In genomic region chr19:42986315-42986701, GRCm38 (mm10) we compare ENCODE assay signal across 20 mouse cellular contexts.
A peak's percentile ranks its signal among the peaks of the same experiment; 100 is the strongest.
DNase-seq lines count a peak whose midpoint lies in the region; ATAC-seq and TF ChIP-seq lines count a peak whose summit lies in the region.
"Had no signal": no experiment of that assay in that cellular context is flagged by ENCODE, and none has a peak within 500 bp of the region (broad histone marks: within the 10 kb centered on the region; RNA-seq: fewer than 3 reads in every experiment).

No protein-coding gene starts in this region.

- TF ChIP-seq CTCF in intestine, postnatal 0 days (IDR thresholded peaks at IDR 0.05; ENCODE audit: low read depth), result no peak

- no peak overlapping the region for H3K4me2 ChIP-seq in intestine, embryonic 16.5 days (ENCODE audit: low read depth, low read length)
- H3K4me2 ChIP-seq in intestine, postnatal 0 days (replicated peaks; ENCODE audit: low read depth), result no peak overlapping the region
- no peak overlapping the region for H3K4me2 ChIP-seq in stomach, embryonic 15.5 days
- H3K4me2 ChIP-seq: forebrain, embryonic 12.5 days; heart, embryonic 11.5 days; hindbrain, embryonic 13.5 days; limb, embryonic 13.5 days; neural tube, embryonic 15.5 days had no signal

- H3K27me3 ChIP-seq in intestine, embryonic 16.5 days (replicated peaks; ENCODE audit: control insufficient read depth, insufficient read depth, low read length), result no peaks in the 10 kb centered on the region
- no peaks in the 10 kb centered on the region for H3K27me3 ChIP-seq in intestine, postnatal 0 days (replicated peaks; ENCODE audit: control insufficient read depth, insufficient read depth, low read length)
- no peaks in the 10 kb centered on the region for H3K27me3 ChIP-seq in megakaryocyte, embryonic 14.5 days (replicated peaks)
- no peaks in the 10 kb centered on the region for H3K27me3 ChIP-seq in stomach, embryonic 15.5 days (replicated peaks)
- H3K27me3 ChIP-seq: forebrain, embryonic 12.5 days; hindbrain, embryonic 13.5 days; limb, embryonic 13.5 days; neural tube, embryonic 15.5 days had no signal

- peak; percentile 50; the same call in 1 of the 2 replicates for ATAC-seq in intestine, embryonic 16.5 days
- no peak for ATAC-seq in intestine, postnatal 0 days
- ATAC-seq in megakaryocyte, adult 5-6 weeks (ENCODE audit: poor library complexity, severe bottlenecking), result no peak
- ATAC-seq in stomach, embryonic 15.5 days (ENCODE audit: insufficient read depth, low FRiP score, low read depth), result no peak; the same call in 1 of the 2 replicates
- ATAC-seq: CD4-positive, CD25-positive, alpha-beta regulatory T cell, adult 4 months had no signal

- 33% methylated on average over 1 of the region's 1 CpGs for WGBS in intestine, embryonic 16.5 days
- 45% methylated on average over 1 of the region's 1 CpGs for WGBS in intestine, postnatal 0 days
- 41% methylated on average over 1 of the region's 1 CpGs for WGBS in stomach, embryonic 15.5 days

- no peaks in the 10 kb centered on the region for H3K36me3 ChIP-seq in intestine, embryonic 16.5 days (ENCODE audit: control insufficient read depth, insufficient read depth, low read length)
- H3K36me3 ChIP-seq in intestine, postnatal 0 days (ENCODE audit: control insufficient read depth, insufficient read depth), result no peaks in the 10 kb centered on the region
- H3K36me3 ChIP-seq in megakaryocyte, embryonic 14.5 days (replicated peaks; ENCODE audit: low read length), result no peaks in the 10 kb centered on the region
- H3K36me3 ChIP-seq in stomach, embryonic 15.5 days, result no peaks in the 10 kb centered on the region
- H3K36me3 ChIP-seq: forebrain, embryonic 12.5 days; G1E; hindbrain, embryonic 13.5 days; limb, embryonic 13.5 days; neural tube, embryonic 15.5 days had no signal

- H3K4me1 ChIP-seq in intestine, embryonic 16.5 days (ENCODE audit: control insufficient read depth, insufficient read depth, low read length), result 0 out of 2 replicates have a peak, but pooled peaks cover 4% of the 10 kb centered on the region
- no peaks in the 10 kb centered on the region for H3K4me1 ChIP-seq in intestine, postnatal 0 days (replicated peaks; ENCODE audit: control insufficient read depth, insufficient read depth, low read length)
- H3K4me1 ChIP-seq in megakaryocyte, embryonic 14.5 days, result peaks cover 45% of the 10 kb centered on the region
- H3K4me1 ChIP-seq in stomach, embryonic 15.5 days, result 0 out of 2 replicates have a peak, but pooled peaks cover 3% of the 10 kb centered on the region
- H3K4me1 ChIP-seq: forebrain, embryonic 12.5 days; hindbrain, embryonic 13.5 days; neural tube, embryonic 15.5 days had no signal

- peak; percentile 22 for DNase-seq in embryo, embryonic 10 days (ENCODE audit: low spot score)
- DNase-seq in embryo, embryonic 11 days, result no peak
- no peak for DNase-seq in cerebellum, postnatal 10 days
- DNase-seq: cerebellum, postnatal 25 days; gastrocnemius, postnatal 25 days; kidney, adult 9 months had no signal

- peak overlapping the region; percentile 69 for H3K27ac ChIP-seq in intestine, embryonic 16.5 days (ENCODE audit: low read length)
- H3K27ac ChIP-seq in intestine, postnatal 0 days (ENCODE audit: low read depth, low read length), result no peak overlapping the region
- peak overlapping the region; percentile 74 for H3K27ac ChIP-seq in stomach, embryonic 15.5 days
- H3K27ac ChIP-seq: forebrain, embryonic 12.5 days; hindbrain, embryonic 13.5 days; limb, embryonic 13.5 days; macrophage; neural tube, embryonic 15.5 days had no signal

- no peak overlapping the region for H3K9ac ChIP-seq in intestine, embryonic 16.5 days (ENCODE audit: low read depth, low read length)
- H3K9ac ChIP-seq in intestine, postnatal 0 days (ENCODE audit: low read depth, low read length), result no peak overlapping the region
- H3K9ac ChIP-seq in stomach, embryonic 15.5 days, result no peak overlapping the region
- H3K9ac ChIP-seq: forebrain, embryonic 12.5 days; hindbrain, embryonic 13.5 days; limb, embryonic 13.5 days; neural tube, embryonic 15.5 days had no signal

- no peaks in the 10 kb centered on the region for H3K9me3 ChIP-seq in intestine, embryonic 16.5 days (ENCODE audit: control insufficient read depth, low read length)
- H3K9me3 ChIP-seq in intestine, postnatal 0 days (ENCODE audit: control insufficient read depth), result no peaks in the 10 kb centered on the region
- no peaks in the 10 kb centered on the region for H3K9me3 ChIP-seq in megakaryocyte, embryonic 14.5 days
- no peaks in the 10 kb centered on the region for H3K9me3 ChIP-seq in stomach, embryonic 15.5 days
- H3K9me3 ChIP-seq: forebrain, embryonic 12.5 days; G1E; hindbrain, embryonic 13.5 days; limb, embryonic 13.5 days; neural tube, embryonic 15.5 days had no signal

- no peak overlapping the region for H3K4me3 ChIP-seq in intestine, embryonic 16.5 days (ENCODE audit: low read length)
- no peak overlapping the region for H3K4me3 ChIP-seq in intestine, postnatal 0 days (ENCODE audit: low read depth, low read length)
- peak overlapping the region; percentile 69 for H3K4me3 ChIP-seq in megakaryocyte, embryonic 14.5 days (replicated peaks)
- no peak overlapping the region for H3K4me3 ChIP-seq in stomach, embryonic 15.5 days (replicated peaks)
- H3K4me3 ChIP-seq: forebrain, embryonic 12.5 days; hindbrain, embryonic 13.5 days; limb, embryonic 13.5 days; myocyte; neural tube, embryonic 15.5 days had no signal
